Mouse (Mus musculus): ENCODE measurements around the gene Slc47a1. TPM values are rescaled to one million over a fixed set of nuclear protein-coding genes. Genes with fewer than 3 reads are reported as not detected.
A peak's percentile ranks its signal among the peaks of the same experiment; 100 is the strongest.

The Slc47a1 gene
- total RNA-seq, 2 experiments from 2014 or later, result 0.99 to 1.9 TPM

DNA sequence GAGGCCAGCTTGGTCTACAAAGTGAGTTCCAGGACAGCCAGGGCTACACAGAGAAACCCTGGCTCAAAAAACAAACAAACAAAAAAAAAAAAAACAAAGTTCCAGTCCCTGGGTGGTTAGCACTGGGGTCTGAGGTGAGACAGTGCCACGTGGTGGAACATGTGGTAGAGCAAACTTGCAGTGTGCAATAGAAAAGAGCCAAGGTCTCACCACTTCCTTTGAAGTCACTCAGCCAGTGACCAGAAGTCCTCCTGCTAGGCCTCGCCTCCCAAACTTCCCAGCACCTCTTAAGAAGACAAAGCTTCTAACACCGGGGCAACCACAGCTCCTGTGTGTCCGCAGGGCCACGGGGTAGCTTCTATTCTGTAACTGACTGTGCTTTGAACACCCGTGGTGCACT is 9.1 kb upstream of the Slc47a1 start:
- intact Hi-C loops (cut with DNase I), result loop anchor here (5.0 kb wide), 1 partner anchor 195 kb away; no protein-coding TSS in a partner anchor
- DNase-seq (ENCODE audit: low spot score in 2 of 2), result no peak

DNA sequence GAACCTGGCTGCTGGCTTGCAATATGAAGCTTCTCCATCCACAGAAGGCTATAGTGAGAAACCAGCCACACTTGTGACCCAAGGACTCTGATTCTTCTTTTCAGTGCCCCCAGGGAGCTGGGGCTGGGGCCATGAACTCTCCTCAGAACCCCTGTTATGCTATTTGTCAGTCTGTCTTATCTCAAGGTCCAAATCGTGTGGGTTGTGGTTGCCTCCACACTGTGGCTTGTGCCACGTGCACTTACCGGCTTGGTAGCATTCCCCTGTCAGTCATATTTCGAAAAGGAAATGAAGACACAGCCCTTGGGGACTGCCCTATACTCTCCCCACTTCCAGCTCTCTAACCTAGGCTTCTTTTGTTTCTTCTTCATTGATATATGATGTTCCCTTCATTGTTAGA is 7.6 kb upstream of the Slc47a1 start:
- no peak for DNase-seq (ENCODE audit: low spot score in 2 of 2)
- intact Hi-C loops (cut with DNase I), result loop anchor here (5.0 kb wide), 1 partner anchor 193 kb away; no protein-coding TSS in a partner anchor

DNA sequence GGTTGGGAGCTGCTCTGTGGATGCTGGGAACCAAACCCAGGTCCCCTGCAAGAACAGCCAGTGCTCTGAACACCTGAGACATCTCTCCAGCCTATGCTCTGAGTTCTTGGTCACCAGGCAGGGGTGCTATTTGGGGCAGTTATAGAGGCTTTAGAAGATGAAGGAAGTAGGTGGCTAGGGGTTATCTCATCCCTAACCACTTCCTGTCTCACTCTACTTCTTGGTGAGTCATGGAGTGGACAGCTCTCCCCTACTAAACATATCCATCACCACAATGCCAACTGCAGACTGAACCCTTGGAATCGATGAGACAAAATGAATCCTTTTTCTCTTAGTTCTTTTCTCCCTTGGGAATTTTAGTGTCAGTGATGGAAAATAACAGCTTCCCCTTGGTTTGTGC is 3.1 kb upstream of the Slc47a1 start:
- intact Hi-C loops (cut with DNase I), result no loop called here
- no peak for DNase-seq (ENCODE audit: low spot score in 2 of 2)

DNA sequence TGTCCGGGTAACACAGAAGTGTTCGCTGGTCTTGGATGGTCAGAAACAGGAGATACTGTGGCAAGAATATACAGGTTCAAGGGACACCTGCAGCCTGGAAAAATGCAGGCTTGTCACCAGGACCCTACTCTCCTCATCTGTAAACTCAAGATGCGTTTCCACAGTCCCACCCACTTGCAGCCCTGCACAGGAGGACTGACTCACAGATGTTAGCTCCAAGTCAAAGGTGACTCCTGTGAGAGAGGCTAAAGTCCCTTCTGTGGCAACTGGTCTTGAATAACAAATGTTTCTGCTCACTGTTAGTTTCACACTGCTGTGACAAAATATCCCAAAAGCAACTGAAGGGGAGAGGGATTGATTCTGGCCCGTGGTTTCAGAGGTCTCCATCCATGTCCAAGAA is 506 bp upstream of the Slc47a1 start:
- intact Hi-C loops (cut with DNase I), result no loop called here
- no peak for DNase-seq (ENCODE audit: low spot score in 2 of 2)

DNA sequence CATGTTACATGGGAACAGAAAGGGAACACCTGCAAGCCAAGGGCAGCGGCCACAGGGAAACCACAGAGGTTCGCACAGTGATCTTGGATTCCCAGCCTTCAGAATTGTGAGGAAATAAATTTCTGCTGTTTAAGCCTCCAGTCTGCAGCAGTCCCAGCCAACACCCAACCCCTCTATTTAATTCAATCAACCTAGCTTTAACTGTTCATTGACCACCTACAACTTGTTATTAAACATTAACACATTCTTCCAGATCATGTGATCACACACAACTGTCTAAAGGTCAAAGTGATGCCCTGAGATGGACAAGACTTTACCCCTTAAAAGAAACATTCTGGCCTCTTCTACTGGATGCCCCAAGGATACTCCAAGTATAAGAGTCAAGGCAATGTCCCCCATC is 9.5 kb downstream of the Slc47a1 start:
- DNase-seq (ENCODE audit: low spot score in 2 of 2), result no peak
- intact Hi-C loops (cut with DNase I), result no loop called here

DNA sequence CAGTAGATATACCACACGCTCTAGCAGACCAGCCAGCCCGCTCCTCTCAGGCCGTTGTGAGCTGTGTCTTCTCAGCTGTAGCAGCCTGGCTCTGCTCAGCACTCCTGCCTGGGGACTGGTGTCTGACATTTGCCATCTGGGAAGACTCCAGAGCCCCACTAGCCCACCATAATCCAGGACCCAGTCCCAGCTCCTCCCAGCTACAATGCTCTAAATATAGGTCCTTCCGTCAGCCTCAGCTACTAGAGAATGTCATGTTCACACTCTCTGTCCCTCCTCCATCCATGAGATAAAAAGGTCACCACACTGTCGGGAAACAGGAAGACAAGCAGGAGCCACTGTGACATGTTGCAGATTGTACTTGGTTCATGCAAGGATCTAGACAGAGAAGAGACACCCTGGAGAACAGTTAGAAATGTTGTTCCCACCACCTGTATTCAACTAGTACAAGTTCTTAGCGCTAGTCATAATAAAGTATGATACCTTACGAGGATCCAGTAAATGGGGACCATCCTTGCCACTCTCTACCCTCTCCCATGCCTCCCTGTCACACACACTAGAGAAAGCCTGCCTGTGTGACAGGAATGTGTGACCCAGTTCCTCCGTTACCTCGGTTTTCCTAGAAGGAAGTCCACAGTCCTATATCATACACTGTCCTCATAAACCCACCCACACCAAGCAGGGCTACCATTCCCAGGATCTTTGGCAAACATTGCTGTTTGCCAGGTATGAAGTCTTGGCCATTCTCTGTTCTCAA is 11.4 kb downstream of the Slc47a1 start:
- intact Hi-C loops (cut with DNase I), result no loop called here
- no peak for DNase-seq (ENCODE audit: low spot score in 2 of 2)

DNA sequence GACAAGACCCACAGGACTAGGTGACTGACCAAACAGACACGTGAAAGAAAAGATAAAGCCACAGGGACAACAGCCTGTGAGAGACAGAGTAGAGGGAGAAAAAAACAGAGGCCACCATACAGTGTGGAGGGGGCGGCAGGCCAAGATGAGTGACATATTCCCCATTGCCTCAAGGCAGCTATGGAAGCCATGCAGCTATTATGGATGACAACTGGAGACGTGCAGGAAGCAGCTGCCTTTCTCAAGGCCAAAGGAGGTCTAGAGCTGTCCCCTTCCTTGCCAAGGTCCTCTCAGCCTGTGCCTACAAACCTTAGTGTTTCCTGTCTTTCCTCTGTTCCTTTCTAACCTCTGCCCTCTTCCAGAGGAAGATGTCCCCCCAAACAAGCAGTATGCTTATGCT is 12.2 kb downstream of the Slc47a1 start:
- intact Hi-C loops (cut with DNase I), result no loop called here
- DNase-seq (ENCODE audit: low spot score in 2 of 2), result no peak

DNA sequence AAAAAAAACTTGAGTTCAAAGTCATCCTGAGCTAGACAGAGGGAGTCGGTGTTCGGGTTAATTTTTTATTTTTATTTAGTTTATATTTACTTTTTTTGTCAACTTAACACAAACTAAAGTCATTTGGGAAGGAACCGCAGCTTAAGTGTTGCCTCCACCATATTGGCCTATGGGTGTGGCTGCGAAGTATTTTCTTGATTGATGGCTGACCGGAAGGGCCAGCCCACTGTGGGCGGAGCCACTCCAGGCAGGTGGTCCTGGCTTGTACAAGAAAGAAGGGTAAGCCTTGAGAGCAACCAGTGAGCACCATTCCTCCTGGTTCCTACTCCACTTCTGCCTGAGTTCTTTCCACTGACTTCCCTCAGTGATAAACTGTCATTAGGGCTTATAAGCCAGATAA is 14.0 kb downstream of the Slc47a1 start:
- DNase-seq (ENCODE audit: low spot score in 2 of 2), result no peak
- intact Hi-C loops (cut with DNase I), result no loop called here

DNA sequence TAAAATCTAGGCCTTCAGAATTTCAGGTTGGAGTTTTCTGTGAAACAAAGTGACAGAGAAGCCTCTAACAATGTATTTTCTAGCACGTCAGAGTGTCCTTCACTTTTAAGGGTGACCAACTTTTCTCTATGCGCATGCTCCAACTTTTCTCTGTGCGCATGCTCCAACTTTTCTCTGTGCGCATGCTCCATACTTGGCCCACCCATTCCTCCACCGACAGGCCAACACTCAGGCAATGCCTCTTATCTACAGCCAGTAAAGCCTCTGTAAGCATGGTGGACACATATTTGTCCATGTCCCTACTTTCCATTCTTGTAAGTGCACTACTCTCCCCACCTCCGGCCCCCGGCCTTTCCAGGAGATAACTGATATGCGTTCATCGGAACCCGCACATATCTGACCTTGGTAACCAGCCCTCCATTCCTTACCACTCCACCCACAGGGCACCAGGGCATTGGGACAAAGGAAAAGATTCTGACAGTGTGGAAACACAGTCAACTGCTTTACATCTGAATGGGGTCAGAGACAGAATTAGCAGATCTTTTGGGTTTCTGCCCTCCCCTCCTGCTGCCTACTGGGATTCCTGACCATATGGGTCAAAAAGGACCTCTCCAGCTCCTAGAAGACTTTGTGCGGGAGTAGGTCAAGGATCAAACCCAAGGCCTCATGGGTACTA is 16.5 kb downstream of the Slc47a1 start:
- intact Hi-C loops (cut with DNase I), result no loop called here

DNA sequence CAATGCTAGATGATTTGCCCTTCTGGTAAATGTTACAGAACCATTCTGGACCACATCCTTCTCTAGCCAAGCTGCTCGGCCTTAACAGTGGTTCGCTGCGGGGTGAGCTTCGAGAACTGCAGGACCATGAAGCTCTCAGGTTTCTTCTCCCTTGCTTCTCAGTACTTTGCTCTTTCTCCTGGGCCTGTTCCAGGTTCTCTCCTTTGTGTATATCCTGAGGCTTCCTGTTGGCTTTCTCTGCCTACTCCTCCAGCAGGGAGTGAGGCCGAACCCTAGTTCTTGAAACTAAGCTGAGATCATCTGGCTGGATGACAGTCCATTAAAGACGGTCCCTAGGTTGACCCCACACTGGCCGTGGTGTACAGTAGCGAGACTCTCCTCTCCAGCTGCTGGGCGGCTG is 21.5 kb downstream of the Slc47a1 start:
- DNase-seq (ENCODE audit: low spot score in 2 of 2), result no peak
- intact Hi-C loops (cut with DNase I), result no loop called here

More for the DNA sequence above, 16.5 kb downstream of the Slc47a1 start:
- DNase-seq (ENCODE audit: low spot score in 2 of 2), result no peak

DNA sequence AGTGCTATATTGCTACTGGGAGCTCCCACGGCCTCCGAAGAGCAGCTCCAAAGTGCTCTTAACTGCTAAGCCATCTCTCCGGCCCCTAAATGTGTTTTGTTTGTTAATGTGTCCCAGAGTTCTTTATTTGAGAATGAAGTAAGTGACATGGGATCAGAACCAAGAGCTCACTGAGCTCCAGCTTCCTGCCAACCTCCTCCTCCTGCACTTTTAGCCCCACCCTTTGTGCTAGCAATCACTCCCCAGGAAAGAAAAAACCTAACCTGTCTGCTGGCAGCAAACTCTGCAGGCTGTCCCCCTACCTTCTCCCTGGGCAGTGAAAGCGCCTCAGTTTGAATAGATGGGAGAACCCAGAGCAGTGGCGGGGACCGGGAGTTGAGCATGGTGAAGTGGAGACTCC is 22.0 kb downstream of the Slc47a1 start:
- intact Hi-C loops (cut with DNase I), result no loop called here
- no peak for DNase-seq (ENCODE audit: low spot score in 2 of 2)

DNA sequence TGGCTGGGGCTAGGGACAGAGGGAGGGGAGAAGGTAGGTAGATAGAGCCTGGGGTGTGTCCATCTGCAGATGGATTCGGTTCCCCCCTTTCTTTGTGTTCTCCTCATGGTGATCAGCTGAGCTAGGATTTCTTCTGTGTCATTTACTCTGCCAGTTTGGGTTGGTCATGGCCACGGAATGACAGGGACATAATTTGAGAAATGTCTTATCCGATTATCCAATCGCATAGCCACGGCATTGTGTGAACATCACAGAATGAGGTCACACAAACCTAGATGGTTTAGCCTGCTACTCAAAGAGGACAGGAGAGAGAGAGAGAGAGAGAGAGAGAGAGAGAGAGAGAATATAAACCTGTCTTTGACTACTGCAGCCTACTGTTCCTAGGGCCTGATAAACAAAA is 22.8 kb downstream of the Slc47a1 start:
- intact Hi-C loops (cut with DNase I), result no loop called here
- DNase-seq (ENCODE audit: low spot score in 2 of 2), result no peak

DNA sequence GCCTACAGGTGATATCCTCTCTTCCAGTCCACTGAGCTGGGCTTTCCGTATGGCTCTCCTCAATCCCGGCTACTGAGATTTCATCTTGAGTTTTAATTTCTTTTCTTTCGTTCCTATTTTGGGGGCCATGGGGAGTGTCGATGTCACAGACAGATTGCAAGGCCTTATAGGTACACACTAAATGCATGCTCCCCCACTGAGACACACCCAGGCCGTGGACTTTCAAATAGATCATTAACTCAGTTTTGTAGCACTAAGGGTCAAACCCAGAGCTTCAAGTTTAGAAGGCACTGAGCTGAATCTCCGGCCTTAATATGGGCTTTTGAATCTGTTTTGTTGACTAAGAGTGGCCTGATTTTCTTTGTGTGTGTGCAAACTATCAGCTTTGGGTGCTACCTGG is 23.8 kb downstream of the Slc47a1 start:
- intact Hi-C loops (cut with DNase I), result no loop called here
- no peak for DNase-seq (ENCODE audit: low spot score in 2 of 2)

DNA sequence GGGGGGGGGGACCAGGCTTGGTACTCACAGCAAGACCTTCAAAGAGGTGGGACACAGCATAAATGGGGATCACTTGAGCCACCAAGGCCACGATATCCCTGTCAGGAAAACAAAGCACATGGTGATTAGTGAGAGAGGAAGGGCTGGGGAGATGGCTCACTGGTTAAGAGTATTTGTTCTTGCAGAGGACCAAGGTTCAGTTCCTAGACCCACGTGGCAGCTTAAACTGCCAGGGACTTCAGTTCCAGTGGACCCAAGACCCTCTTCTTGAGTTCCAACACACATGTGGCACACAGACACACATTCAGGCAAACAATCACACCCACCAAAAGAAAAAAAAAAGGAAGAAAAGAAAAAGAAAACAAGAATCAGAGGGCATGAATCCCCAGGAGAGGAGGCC is 25.1 kb downstream of the Slc47a1 start:
- intact Hi-C loops (cut with DNase I), result no loop called here
- DNase-seq (ENCODE audit: low spot score in 2 of 2), result no peak

DNA sequence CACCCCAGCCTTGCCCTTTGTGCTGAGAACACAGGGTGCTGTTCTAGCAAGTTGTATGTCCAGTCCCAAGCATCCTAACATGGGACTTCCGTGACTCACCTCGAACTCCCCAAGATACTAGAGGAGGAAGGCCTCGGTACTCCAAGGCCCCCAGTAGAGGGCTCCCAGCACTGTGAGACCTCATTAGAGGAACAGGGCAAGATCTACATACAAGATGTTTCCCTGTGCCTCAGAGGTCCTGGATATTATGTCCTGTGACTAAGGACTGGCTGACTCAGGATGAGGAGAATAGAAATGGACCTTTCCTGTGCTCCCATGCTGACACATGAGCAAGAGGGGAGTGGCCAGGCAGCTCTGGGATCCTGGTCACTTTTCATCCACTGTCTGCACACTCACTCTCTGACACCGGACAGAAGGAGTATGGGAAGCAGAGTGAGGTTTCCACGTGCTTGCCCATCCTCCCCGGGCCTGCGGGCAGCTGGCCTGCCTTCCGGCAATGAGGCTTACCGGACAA is 25.9 kb downstream of the Slc47a1 start:
- no peak for DNase-seq (ENCODE audit: low spot score in 2 of 2)
- intact Hi-C loops (cut with DNase I), result no loop called here

DNA sequence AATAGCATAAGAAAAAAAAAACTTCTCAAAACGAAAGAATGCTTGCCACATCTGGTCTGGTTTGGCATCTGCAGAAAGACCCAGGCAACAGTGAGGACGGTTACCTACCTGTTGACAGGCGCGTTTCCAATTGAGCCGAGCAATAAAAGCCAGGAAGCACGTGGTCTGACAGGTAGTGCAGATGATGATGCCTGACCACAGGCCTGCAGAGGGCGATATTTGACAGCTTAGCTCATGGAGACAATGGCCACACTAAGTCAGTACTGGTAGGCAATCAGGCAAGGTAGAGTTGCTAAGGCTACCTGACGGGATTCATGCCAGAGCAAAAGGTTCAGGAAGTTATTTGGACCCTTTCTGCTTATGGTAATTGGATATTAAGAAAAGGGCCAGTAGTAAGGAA is 28.8 kb downstream of the Slc47a1 start:
- intact Hi-C loops (cut with DNase I), result loop anchor here (5.0 kb wide), 1 partner anchor 58 kb away; no protein-coding TSS in a partner anchor
- DNase-seq (ENCODE audit: low spot score in 2 of 2), result peak; percentile 10 to 13

DNA sequence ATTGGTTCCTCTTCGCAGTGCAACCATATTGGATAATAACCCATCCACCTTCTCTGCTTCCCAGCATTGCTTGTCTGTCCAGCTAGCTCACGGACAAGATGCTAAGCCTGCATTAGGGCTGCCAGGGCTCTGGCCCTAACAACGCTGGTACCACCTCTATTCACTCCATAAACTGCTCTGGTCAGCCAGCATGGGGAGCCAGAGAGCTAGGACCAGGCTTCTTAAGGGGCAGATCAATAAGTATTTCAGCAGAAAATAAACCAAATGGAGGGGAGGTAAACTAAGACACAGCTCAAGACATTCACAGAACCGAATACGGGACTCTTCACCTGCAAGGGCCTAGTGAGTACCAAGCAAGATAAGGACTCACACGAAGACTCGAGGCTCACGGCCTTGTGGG is 32.0 kb downstream of the Slc47a1 start:
- intact Hi-C loops (cut with DNase I), result loop anchor here (5.0 kb wide), 1 partner anchor 61 kb away; no protein-coding TSS in a partner anchor
- DNase-seq (ENCODE audit: low spot score in 2 of 2), result no peak

DNA sequence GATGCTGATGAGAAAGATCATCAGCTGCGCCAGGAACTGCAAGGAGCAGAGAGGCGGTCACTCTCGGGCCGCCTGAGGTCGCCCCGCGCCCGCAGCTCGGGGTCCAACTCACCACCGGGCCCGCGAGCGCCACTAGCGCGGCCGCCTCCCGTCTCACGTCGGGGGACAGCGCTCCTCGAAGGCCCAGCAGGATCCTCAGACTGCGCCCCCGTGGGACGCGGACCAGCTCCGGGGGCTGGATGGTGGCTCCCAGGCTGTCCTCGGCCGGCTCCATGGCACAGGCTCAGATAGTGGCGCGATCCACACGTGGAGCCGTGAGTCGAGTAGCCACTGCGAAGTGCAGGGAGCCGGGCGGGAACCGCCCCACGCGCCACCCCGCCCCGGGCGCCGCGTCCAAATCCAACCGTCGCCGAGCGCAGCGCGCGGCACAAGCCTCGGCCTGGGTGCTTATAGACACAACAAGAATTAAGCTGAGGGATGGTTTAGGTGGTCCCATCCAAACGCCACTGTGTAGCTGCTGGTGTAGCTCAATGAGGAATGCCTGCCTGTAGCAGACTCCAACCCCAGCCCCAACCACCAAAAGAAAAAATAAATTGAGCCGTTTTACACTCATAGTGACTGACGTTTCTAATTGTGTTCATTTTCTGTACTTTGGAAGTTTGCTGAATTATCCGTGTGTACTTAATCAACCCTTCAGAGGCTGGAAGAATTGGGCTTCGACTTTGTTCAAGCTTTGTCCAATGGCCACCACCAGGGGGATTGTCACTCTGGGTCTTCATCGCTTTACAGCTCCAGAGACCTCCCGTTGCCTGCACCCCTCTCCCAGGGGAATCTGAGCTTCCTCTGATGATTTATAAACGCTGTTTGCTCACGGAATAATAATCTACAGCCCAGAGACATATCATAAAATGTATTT is 35.4 kb downstream of the Slc47a1 start, which contains the start of gene Slc47a2:
Slc47a2 (minus strand) TSS at position 356 of the 916 bp plus-strand sequence.
- intact Hi-C loops (cut with DNase I), result loop anchor here (5.0 kb wide), 1 partner anchor 150 kb away; no protein-coding TSS in a partner anchor
- no peak for DNase-seq (ENCODE audit: low spot score in 2 of 2)

DNA sequence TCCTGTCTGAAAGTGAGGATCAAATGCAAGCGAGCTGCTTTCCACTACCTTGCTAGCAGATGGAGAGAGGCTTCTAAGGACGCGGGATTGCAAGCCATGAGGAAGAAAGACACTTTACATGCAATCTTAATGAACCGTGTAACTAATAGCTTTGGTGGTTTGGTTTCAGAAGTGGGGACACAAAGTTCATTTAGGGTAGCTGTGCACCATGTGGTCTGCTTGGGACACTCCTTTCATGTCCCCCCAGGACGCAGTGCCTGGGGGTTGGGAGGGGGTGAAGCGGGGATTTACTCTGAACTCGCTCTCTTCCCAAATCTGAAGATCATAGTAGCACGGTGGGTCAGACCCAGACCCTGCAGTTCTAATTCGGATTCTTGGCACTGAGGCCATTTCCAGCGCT is 36.2 kb downstream of the Slc47a1 start:
- no peak for DNase-seq (ENCODE audit: low spot score in 2 of 2)
- intact Hi-C loops (cut with DNase I), result loop anchor here (5.0 kb wide), 1 partner anchor 150 kb away; no protein-coding TSS in a partner anchor

DNA sequence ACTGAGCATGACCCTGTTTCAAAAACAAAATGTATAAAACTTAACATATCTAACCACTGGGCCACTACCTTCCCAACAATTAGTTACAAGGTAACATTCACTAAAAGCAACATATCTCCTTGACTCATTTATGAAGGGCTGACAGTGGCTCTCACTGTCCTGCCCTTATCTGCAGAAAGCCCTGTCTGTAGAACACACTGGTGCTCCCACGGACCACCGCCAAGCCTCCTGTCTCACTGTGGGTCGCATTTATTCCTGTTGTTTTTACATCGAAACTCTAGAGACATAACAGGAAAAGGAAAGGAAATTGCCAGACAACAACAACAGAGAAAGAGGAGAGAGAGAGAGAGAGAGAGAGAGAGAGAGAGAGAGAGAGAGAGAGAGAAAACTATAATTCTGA is 36.9 kb downstream of the Slc47a1 start:
- intact Hi-C loops (cut with DNase I), result loop anchor here (5.0 kb wide), 1 partner anchor 149 kb away; no protein-coding TSS in a partner anchor
- no peak for DNase-seq (ENCODE audit: low spot score in 2 of 2)

All from left cerebral cortex, postnatal 36 days (tissue).